Mouse (Mus musculus) forebrain, embryonic 14.5 days (tissue): Measurements from ENCODE around the gene Tlk1. TPM values are rescaled to one million over a fixed set of nuclear protein-coding genes. Genes with fewer than 3 reads are reported as not detected.
"Not testable (repeated sequence)": the region's sequence is repeated elsewhere in the genome, so short reads cannot be mapped to it uniquely, and the experiment has no call there.

ENCODE experiments used
- ATAC-seq: fragments of 200-750 bp; cut with Nextera tagmentation; 2 replicates; pipeline ENCODE4 v1.8.0; 2017; ENCODE audit warnings: mild to moderate bottlenecking, moderate library complexity
- DNase-seq: peaks from one replicate; pipeline ENCODE4 v3.0.0-alpha.2; 2015; ENCODE audit warnings: low spot score
- H3K27ac ChIP-seq: fragments of 300-500 bp; sonication (generic); 2 replicates; pipeline ENCODE4 v1.5.1; 2014; ENCODE audit warnings: low read depth, mild to moderate bottlenecking, control low read depth, low read length, moderate library complexity
- H3K27me3 ChIP-seq: fragments of 300-500 bp; sonication (generic); replicated peaks from 2 replicates; pipeline ENCODE4 v1.6.1; 2014; ENCODE audit warnings: low read length, control low read depth, mixed read lengths; ENCODE audit not compliant: control insufficient read depth, insufficient read depth
- H3K36me3 ChIP-seq: fragments of 300-500 bp; sonication (generic); 2 replicates; pipeline ENCODE4 v1.6.1; 2014; ENCODE audit warnings: low read length, control low read depth; ENCODE audit not compliant: control insufficient read depth, insufficient read depth
- H3K4me1 ChIP-seq: fragments of 300-500 bp; sonication (generic); 2 replicates; pipeline ENCODE4 v1.6.1; 2014; ENCODE audit warnings: antibody characterized with exemption, low read length, control low read depth; ENCODE audit not compliant: control insufficient read depth, insufficient read depth
- H3K4me2 ChIP-seq: fragments of 300-500 bp; sonication (generic); 2 replicates; pipeline ENCODE4 v1.6.1; 2014; ENCODE audit warnings: mild to moderate bottlenecking, control low read depth, low read length
- H3K4me3 ChIP-seq: fragments of 300-500 bp; sonication (generic); 2 replicates; pipeline ENCODE4 v1.5.1; 2014; ENCODE audit warnings: low read depth, low read length, control low read depth
- H3K9ac ChIP-seq: fragments of 300-500 bp; sonication (generic); 2 replicates; pipeline ENCODE4 v1.6.1; 2014; ENCODE audit warnings: mild to moderate bottlenecking, low read length, control low read depth, moderate library complexity
- H3K9me3 ChIP-seq: fragments of 300-500 bp; sonication (generic); replicated peaks from 2 replicates; pipeline ENCODE4 v1.6.1; 2016; ENCODE audit warnings: low read length, control low read depth, mixed read lengths; ENCODE audit not compliant: control insufficient read depth
- WGBS: fragments of 180-500 bp; shearing (Covaris S2); extraction: QIAGEN DNeasy Blood & Tissue Kit; methylation state at CpG from one replicate; pipeline ENCODE4 v1.1.7; 2014; 5-methylcytosine and 5-hydroxymethylcytosine counted together
- polyA plus RNA-seq: library from polyadenylated mRNA; unstranded; fragments of >200 nt; fragmentation: Nextera tagmentation; extraction: Ambion mirVana; gene quantifications from 2 replicates; pipeline ENCODE4 v1.2.1, GENCODE M21; 2014

Gene Tlk1
- polyA plus RNA-seq, 1 experiment from 2014 or later = 23.5 TPM

DNA sequence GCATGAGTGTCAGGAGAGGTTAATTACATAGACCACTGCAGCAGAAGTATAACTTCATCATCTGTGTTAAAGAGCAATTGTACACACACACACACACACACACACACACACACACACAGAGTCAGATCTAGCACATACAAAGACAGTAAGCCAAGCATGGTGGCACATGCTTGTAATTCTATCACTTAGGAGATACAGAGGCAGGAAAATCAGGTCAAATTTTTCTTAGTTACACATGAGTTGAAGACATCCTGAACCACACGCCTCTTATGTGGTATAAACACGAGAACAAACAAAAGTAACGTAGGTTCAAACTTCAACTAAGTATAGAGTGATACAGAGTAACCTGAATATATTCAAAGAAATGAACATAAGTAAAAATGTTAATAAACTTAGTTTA, 15.6 kb downstream of the Tlk1 start:
- H3K36me3 ChIP-seq = 0 out of 2 replicates have a peak, but pooled peaks cover 1% of the 10 kb centered on the region
- H3K27ac ChIP-seq = no peak overlapping the region
- no peak overlapping the region for H3K4me2 ChIP-seq
- H3K9ac ChIP-seq = no peak overlapping the region
- H3K9me3 ChIP-seq = no peaks in the 10 kb centered on the region
- H3K4me1 ChIP-seq = no peaks in the 10 kb centered on the region
- ATAC-seq = no peak
- 95% methylated on average over 3 of the region's 3 CpGs for WGBS
- no peaks in the 10 kb centered on the region for H3K27me3 ChIP-seq
- no peak overlapping the region for H3K4me3 ChIP-seq
- DNase-seq = no peak

DNA sequence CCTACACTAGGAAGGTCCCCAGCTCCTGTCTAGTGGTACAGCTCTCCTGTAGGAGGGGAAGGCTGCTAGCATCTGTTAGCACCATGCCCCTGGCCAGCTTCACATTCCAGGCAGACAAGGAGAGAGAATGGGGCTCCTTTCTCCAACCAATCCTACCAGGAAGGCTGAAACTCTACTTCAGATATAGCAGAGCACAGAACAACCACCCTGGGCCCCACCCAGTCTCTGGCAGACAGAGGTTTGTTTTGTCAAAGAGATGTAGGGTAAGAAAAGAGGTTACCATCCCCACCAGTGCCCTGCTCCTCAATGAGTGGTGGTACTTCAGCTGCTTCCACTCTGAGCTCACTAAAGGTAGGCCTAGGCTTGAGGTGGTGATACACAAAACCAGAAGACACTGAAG, 16.8 kb downstream of the Tlk1 start:
- ATAC-seq (no peak), DNase-seq (no peak)
- Histone ChIP-seq H3K9me3 (no peaks in the 10 kb centered on the region), H3K36me3 (0 out of 2 replicates have a peak, but pooled peaks cover 3% of the 10 kb centered on the region), H3K4me1 (no peaks in the 10 kb centered on the region), H3K9ac (no peak overlapping the region), H3K27me3 (no peaks in the 10 kb centered on the region), H3K4me3 (no peak overlapping the region), H3K4me2 (no peak overlapping the region), H3K27ac (no peak overlapping the region)

DNA sequence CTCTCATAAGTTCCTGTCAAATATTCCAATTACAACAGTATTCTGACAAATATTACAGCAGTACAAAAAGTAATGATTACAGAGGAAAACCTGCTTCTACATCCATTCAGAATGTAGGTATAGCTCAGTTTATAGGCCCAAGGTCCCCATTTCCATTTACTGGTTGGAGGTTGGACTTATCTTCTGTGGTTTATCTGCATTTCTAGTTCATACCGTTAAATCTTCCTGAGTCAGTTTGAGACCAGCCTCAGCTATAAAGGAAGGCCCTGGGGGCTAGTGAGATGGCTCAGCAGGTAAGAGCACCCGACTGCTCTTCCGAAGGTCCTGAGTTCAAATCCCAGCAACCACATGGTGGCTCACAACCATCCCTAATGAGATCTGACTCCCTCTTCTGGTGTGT, 17.9 kb downstream of the Tlk1 start:
- H3K4me3 ChIP-seq, ATAC-seq, H3K27me3 ChIP-seq, H3K9me3 ChIP-seq, H3K36me3 ChIP-seq, H3K4me1 ChIP-seq, H3K9ac ChIP-seq, H3K4me2 ChIP-seq, H3K27ac ChIP-seq, DNase-seq: not testable (repeated sequence)
- 84% methylated on average over 3 of the region's 3 CpGs for WGBS

DNA sequence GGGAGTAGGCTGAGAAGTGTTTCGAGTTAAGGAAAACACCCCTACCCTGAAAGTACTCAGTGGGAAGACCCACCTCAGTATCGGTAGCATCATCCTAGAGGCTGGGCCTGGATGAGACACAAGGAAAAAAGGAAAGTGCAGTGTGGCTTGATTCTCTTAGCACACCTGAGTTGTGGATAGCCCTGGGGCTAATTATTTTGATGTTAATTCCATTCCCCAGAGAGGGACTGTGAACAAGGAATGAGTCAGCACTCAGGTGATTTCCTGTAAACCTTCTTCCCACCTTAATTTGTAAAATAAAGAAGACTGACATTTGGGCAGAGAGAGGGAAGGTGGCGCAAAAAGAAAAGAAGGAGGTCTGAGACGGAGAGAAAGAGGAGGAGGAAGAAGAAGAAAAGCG, 19.5 kb downstream of the Tlk1 start:
- H3K27me3 ChIP-seq = no peaks in the 10 kb centered on the region
- ATAC-seq = no peak
- H3K4me3 ChIP-seq = no peak overlapping the region
- no peak overlapping the region for H3K27ac ChIP-seq
- no peaks in the 10 kb centered on the region for H3K9me3 ChIP-seq
- H3K4me2 ChIP-seq = no peak overlapping the region
- H3K36me3 ChIP-seq = 0 out of 2 replicates have a peak, but pooled peaks cover 3% of the 10 kb centered on the region
- no peak for DNase-seq
- WGBS = 90% methylated on average over 5 of the region's 5 CpGs
- no peaks in the 10 kb centered on the region for H3K4me1 ChIP-seq
- no peak overlapping the region for H3K9ac ChIP-seq

DNA sequence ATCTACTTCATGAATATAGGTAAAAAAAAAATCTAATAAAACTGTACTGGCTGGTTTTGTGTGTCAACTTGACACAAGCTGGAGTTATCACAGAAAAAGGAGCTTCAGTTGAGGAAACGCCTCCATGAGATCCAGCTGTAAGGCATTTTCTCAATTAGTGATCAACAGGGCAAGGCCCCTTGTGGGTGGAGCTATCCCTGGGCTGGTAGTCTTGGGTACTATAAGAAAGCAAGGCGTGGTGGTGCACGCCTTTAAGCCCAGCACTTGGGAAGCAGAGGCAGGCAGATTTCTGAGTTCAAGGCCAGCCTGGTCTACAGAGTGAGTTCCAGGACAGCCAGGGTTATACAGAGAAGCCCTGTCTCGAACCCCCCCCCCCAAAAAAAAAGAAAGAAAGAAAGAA, 21.8 kb downstream of the Tlk1 start:
- H3K4me1 ChIP-seq, DNase-seq, H3K4me3 ChIP-seq, H3K9ac ChIP-seq, H3K36me3 ChIP-seq, ATAC-seq, H3K27ac ChIP-seq, H3K4me2 ChIP-seq, H3K27me3 ChIP-seq, H3K9me3 ChIP-seq: not testable (repeated sequence)
- WGBS = 88% methylated on average over 4 of the region's 4 CpGs

DNA sequence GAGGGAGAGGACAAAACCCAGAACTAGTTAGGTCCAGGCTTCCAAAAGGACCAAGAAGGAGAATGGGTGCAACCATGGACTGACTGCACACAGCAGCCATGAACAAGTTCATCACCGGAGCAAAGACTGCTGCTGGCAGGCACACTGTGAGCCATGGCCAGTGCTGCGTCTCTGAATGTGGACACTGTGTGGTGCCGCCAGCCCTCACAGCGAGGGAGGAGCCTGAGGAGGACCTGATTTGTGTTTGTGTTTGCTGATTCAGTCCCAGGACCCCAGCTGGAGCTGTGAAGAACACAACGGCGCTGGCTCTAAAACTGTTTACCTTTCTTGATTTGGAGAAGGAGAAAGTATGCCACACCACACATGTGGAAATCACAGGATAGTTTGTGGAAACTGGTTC, 22.9 kb downstream of the Tlk1 start:
- Histone ChIP-seq H3K4me3 (no peak overlapping the region), H3K36me3 (0 out of 2 replicates have a peak, but pooled peaks cover 3% of the 10 kb centered on the region), H3K9ac (no peak overlapping the region), H3K27ac (no peak overlapping the region), H3K4me1 (no peaks in the 10 kb centered on the region), H3K27me3 (no peaks in the 10 kb centered on the region), H3K9me3 (no peaks in the 10 kb centered on the region), H3K4me2 (no peak overlapping the region)
- WGBS = 47% methylated on average over 6 of the region's 6 CpGs
- DNase-seq = no peak
- ATAC-seq = no peak

DNA sequence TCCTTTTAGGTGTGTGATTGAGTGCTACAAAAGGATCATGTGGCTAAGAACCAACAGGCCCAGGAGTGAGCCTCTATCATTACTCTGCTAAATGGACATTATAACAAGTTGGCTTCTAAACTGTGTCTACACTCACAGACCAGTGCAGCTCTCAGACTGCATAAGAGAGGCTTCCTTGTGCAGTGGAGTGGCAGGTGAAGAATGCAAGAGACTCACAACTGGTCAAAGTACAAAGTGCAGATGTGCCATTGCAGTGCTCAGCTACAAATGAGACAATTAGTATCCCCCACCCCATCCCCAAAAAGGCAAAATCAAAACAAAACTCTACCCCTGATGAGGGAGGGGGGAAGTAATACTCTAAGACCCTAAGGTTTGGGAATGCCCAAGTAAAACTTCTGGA, 24.0 kb downstream of the Tlk1 start:
- H3K36me3 ChIP-seq = 0 out of 2 replicates have a peak, but pooled peaks cover 3% of the 10 kb centered on the region
- H3K27ac ChIP-seq = no peak overlapping the region
- no peak overlapping the region for H3K4me3 ChIP-seq
- H3K27me3 ChIP-seq = no peaks in the 10 kb centered on the region
- ATAC-seq (no peak), DNase-seq (no peak)
- H3K9me3 ChIP-seq = no peaks in the 10 kb centered on the region
- no peak overlapping the region for H3K4me2 ChIP-seq
- no peaks in the 10 kb centered on the region for H3K4me1 ChIP-seq
- no peak overlapping the region for H3K9ac ChIP-seq

DNA sequence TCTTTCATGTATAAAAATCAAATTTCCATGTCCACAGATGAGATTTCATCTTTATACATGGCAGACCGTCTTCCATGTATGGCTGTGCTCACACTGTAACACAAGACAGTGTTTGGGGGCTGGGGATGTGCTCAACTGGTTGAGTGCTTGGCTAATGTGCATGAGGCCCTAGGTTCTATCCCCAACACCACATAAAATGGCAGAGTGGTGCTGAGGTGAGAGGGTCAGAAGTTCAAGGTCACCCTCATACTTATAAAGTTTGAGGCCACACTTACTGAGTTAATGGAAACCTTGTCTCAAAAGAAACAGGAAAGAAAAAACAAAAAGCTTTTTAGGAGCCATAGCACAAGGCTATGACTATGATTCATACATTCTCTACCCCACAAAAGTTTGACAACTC, 25.1 kb downstream of the Tlk1 start:
- H3K9ac ChIP-seq = no peak overlapping the region
- no peaks in the 10 kb centered on the region for H3K9me3 ChIP-seq
- DNase-seq (no peak), ATAC-seq (no peak)
- H3K27ac ChIP-seq = no peak overlapping the region
- 98% methylated on average over 1 of the region's 1 CpGs for WGBS
- H3K36me3 ChIP-seq = 0 out of 2 replicates have a peak, but pooled peaks cover 3% of the 10 kb centered on the region
- H3K4me3 ChIP-seq = no peak overlapping the region
- no peaks in the 10 kb centered on the region for H3K4me1 ChIP-seq
- no peak overlapping the region for H3K4me2 ChIP-seq
- H3K27me3 ChIP-seq = no peaks in the 10 kb centered on the region

DNA sequence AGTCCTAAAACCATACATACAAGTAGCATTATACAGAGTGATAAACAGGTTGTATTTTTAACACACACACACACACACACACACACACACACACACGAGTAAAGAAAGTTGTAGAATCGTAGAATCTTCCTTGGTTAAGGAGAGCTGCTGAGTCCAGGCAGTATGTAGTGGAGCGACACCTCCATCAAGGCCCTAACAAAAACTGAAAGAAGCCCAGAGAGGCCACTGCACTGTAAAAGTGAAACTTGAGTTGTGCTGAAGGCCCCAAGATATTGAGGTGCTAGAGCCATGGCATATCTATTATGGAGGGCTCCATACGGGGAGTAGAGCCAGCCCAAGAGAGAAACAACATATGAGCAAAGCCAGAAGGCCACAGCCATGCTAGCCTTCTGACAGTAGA, 32.3 kb downstream of the Tlk1 start:
- WGBS = 95% methylated on average over 4 of the region's 4 CpGs
- H3K4me3 ChIP-seq = no peak overlapping the region
- ATAC-seq = no peak
- H3K4me2 ChIP-seq = no peak overlapping the region
- H3K9me3 ChIP-seq = no peaks in the 10 kb centered on the region
- H3K36me3 ChIP-seq = 0 out of 2 replicates have a peak, but pooled peaks cover 5% of the 10 kb centered on the region
- no peak for DNase-seq
- H3K27me3 ChIP-seq = no peaks in the 10 kb centered on the region
- no peaks in the 10 kb centered on the region for H3K4me1 ChIP-seq
- no peak overlapping the region for H3K9ac ChIP-seq
- H3K27ac ChIP-seq = no peak overlapping the region
